Mouse (Mus musculus): ENCODE data around the gene Pole3. TPM values are rescaled to one million over a fixed set of nuclear protein-coding genes. Genes with fewer than 3 reads are reported as not detected.

The Pole3 gene
- polyA plus RNA-seq, 1 experiment, result 34.0 TPM

DNA sequence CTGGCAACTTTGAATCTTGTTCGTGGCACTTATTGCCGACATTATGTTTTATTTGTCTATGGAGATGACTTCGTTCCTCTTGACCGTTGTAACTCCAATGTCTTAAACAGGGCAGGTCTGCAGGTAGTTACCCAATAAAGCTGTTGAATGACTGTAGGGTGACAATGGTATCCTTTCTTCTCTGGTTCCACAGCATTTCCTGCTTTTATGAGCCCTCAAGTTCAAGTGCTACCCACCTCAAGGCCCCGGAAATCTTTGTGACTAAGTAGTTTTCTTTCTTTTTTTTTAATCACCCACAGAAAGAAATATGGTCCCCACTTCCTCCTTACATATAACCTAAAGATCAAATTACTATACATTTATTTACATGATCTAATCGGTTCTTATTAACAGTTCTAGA, 49.1 kb downstream of the Pole3 start:
- TF ChIP-seq POLR2A (IDR thresholded peaks at IDR 0.05; ENCODE audit: insufficient read depth, low read length), result no peak
- no peak for TF ChIP-seq EP300 (IDR thresholded peaks at IDR 0.05; ENCODE audit: insufficient read depth, low read depth, low read length)
- TF ChIP-seq CTCF (IDR thresholded peaks at IDR 0.05; ENCODE audit: low read depth, low read length), result no peak
- Histone ChIP-seq H3K27ac (ENCODE audit: insufficient read depth, low read length) (no peak overlapping the region), H3K36me3 (ENCODE audit: control insufficient read depth, insufficient read depth, low read length, poor library complexity, severe bottlenecking) (no peaks in the 10 kb centered on the region), H3K4me3 (ENCODE audit: low read depth, low read length) (no peak overlapping the region), H3K4me1 (ENCODE audit: control insufficient read depth, insufficient read depth, low read length) (no peaks in the 10 kb centered on the region), H3K27me3 (ENCODE audit: control insufficient read depth, insufficient read depth, low read length, poor library complexity, severe bottlenecking) (peaks cover 1% of the 10 kb centered on the region; the same call in 1 of the 2 replicates), H3K9ac (ENCODE audit: low read depth, poor library complexity, severe bottlenecking) (no peak overlapping the region), H3K9me3 (replicated peaks; ENCODE audit: control insufficient read depth, insufficient read depth, low read length, poor library complexity, severe bottlenecking) (no peaks in the 10 kb centered on the region)

DNA sequence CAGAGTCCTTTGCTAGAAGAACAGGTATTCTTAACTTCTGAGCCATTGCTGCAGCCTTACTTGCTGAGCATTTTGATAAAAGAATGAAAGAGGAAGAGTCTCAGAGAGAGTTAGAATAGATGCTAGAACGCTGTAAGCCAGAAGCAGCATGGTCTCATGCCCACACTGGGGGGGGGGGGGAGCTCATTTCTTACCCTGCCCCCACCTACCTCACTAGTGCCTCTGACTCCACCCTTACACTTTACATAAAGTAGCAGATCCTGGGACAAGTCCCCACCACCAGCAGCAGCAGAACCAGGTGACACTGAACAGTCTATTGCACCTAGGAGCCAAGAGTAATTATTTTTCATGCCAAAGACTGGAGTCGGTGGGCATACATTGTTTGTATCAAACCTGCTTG, 49.7 kb downstream of the Pole3 start:
- H3K4me3 ChIP-seq (ENCODE audit: low read depth, low read length), result no peak overlapping the region
- no peaks in the 10 kb centered on the region for H3K36me3 ChIP-seq (ENCODE audit: control insufficient read depth, insufficient read depth, low read length, poor library complexity, severe bottlenecking)
- no peaks in the 10 kb centered on the region for H3K4me1 ChIP-seq (ENCODE audit: control insufficient read depth, insufficient read depth, low read length)
- no peak overlapping the region for H3K9ac ChIP-seq (ENCODE audit: low read depth, poor library complexity, severe bottlenecking)
- H3K27ac ChIP-seq (ENCODE audit: insufficient read depth, low read length), result no peak overlapping the region
- H3K27me3 ChIP-seq (ENCODE audit: control insufficient read depth, insufficient read depth, low read length, poor library complexity, severe bottlenecking), result peaks cover 1% of the 10 kb centered on the region; the same call in 1 of the 2 replicates
- no peaks in the 10 kb centered on the region for H3K9me3 ChIP-seq (replicated peaks; ENCODE audit: control insufficient read depth, insufficient read depth, low read length, poor library complexity, severe bottlenecking)
- no peak for TF ChIP-seq EP300 (IDR thresholded peaks at IDR 0.05; ENCODE audit: insufficient read depth, low read depth, low read length)
- no peak for TF ChIP-seq POLR2A (IDR thresholded peaks at IDR 0.05; ENCODE audit: insufficient read depth, low read length)
- TF ChIP-seq CTCF (IDR thresholded peaks at IDR 0.05; ENCODE audit: low read depth, low read length), result no peak

Other genes starting within 250 kb of the Pole3 start
- gene Fkbp15, start 164.5 kb downstream of the Pole3 start, polyA plus RNA-seq (2011; ENCODE audit: insufficient read depth, insufficient read length, low read depth, missing spikeins), result 18.5 and 22.1 TPM in 2 replicates
- gene Slc31a1, start 164.3 kb downstream of the Pole3 start, polyA plus RNA-seq (2011; ENCODE audit: insufficient read depth, insufficient read length, low read depth, missing spikeins), result 56.2 and 56.8 TPM in 2 replicates
- gene Cdc26, start 116.4 kb downstream of the Pole3 start, polyA plus RNA-seq (2011; ENCODE audit: insufficient read depth, insufficient read length, low read depth, missing spikeins), result 61.9 and 69.0 TPM in 2 replicates
- 27.7 and 29.2 TPM in 2 replicates for gene Prpf4, start 116.3 kb downstream of the Pole3 start, polyA plus RNA-seq (2011; ENCODE audit: insufficient read depth, insufficient read length, low read depth, missing spikeins)
- gene Rnf183, start 89.8 kb downstream of the Pole3 start, polyA plus RNA-seq (2011; ENCODE audit: insufficient read depth, insufficient read length, low read depth, missing spikeins), result not detected in 2 replicates
- gene Wdr31, start 54.2 kb downstream of the Pole3 start, polyA plus RNA-seq (2011; ENCODE audit: insufficient read depth, insufficient read length, low read depth, missing spikeins), result 14.8 and 16.7 TPM in 2 replicates
- 18.5 and 18.9 TPM in 2 replicates for gene Bspry, start 45.0 kb downstream of the Pole3 start, polyA plus RNA-seq (2011; ENCODE audit: insufficient read depth, insufficient read length, low read depth, missing spikeins)
- gene Hdhd3, start 21.6 kb downstream of the Pole3 start, polyA plus RNA-seq (2011; ENCODE audit: insufficient read depth, insufficient read length, low read depth, missing spikeins), result 0.51 and 0.75 TPM in 2 replicates
- gene Alad, start 5.2 kb downstream of the Pole3 start, polyA plus RNA-seq (2011; ENCODE audit: insufficient read depth, insufficient read length, low read depth, missing spikeins), result 26.9 and 37.3 TPM in 2 replicates
- 1.3 and 1.5 TPM in 2 replicates for gene 4933430I17Rik, start 301 bp upstream of the Pole3 start, polyA plus RNA-seq (2011; ENCODE audit: insufficient read depth, insufficient read length, low read depth, missing spikeins)
- gene Rgs3, start 34.8 kb upstream of the Pole3 start, polyA plus RNA-seq (2011; ENCODE audit: insufficient read depth, insufficient read length, low read depth, missing spikeins), result 15.3 and 17.8 TPM in 2 replicates

All from ES-Bruce4 (cell line).